Mouse (Mus musculus) adrenal gland, adult 10 weeks (tissue): Measurements from ENCODE around the gene Usp53. TPM values are rescaled to one million over a fixed set of nuclear protein-coding genes. Genes with fewer than 3 reads are reported as not detected.

ENCODE experiments used
- polyA plus RNA-seq: library from polyadenylated mRNA; stranded (reverse); fragments of 350-450 nt; fragmentation: Illumina TruSeq; extraction: RNeasy Lipid Tissue Mini Kit (QIAGEN cat#74804); gene quantifications from one replicate; pipeline ENCODE4 v1.2.3, GENCODE M21; 2014; ENCODE audit warnings: low read depth, low replicate concordance

Usp53 gene
- 46.5 TPM for polyA plus RNA-seq

DNA sequence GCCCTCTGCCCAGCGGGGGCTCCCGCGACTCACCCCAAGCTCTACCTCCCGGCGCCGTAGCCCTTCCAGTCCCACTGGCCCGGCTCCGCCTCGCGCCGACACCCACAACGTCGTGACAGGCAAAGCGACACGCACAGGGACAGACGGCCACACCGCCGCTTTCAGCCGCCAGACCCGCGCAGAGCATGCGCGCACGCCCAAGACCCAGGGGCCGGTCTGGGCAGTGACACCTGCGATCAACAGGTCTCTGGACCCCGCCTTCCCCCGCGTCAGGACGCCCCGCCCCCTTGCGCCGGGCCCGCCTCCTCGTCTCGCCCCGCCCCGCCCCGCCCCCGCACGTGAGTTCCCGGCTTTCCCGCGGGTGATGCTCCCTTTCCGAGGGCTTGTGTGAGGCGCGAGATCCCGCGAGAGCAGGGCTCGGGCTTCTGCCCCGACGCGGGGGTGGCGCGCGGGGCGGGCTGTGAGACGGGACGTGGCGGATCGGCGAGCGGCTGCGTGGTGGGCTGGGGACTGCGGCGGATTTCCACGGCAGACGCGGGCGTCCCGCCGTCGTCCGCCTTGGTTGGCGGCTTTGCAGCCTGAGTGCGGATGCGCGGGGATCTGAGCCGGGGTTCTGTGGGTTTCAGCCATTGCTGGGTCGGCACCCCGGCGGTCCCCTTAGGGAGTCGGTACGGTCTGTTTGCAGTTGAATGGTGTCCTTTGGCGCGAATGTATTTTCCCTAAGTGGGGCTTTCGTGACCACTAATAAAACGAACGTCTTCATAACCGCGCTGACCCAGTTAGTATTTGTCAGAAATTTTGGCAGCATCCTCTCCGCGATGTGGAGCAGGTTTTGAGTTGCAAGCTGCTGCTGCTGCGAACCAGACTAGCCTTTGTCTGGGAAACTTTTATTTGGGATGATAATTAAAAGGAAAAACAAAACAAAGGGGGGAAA lies at the start of gene Usp53:
Usp53 (minus strand) TSS at position 262 of the 934 bp plus-strand sequence.

DNA sequence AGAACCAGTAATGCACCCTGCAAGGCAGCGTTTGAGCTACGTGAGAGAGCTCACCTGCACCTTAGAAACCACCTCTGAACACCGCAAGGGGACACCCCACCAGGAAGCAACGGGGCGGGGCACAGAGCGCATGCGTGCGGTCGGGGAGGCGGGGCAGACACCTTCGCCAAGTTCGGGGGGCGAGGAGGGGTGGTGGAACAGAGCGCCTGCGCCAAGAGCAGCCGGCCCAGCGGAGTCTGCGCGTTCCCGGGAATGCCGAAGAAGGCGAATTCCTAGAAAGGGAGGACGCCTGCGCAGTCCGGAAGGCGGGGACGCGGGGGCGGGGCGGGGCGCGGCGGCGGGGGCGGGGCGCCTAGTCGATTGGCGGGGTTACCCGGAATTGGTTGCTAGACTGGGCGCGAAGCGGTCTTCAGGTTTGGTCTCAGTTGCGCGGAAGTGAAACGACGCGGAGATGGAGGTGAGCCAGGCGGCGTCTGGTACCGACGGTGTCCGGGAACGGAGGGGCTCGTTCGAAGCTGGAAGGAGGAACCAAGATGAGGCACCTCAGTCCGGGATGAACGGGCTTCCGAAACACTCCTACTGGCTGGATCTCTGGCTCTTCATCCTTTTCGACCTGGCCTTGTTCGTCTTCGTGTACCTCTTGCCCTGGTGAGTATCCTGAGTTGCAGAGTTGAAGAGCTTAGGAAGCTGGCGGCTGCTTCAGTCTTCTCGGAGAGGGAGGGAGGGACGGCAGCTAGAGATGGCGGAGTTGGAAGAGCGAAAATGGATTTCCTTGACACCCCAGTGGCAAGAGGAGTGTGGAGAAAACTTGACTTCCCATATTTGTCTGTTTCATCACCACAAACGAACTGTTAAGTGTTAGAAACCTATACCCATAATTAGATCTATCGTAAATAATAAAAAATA lies 60.0 kb downstream of the Usp53 start, which contains the start of gene 1810037I17Rik:
1810037I17Rik (plus strand) TSS at position 195 of the 906 bp plus-strand sequence.

DNA sequence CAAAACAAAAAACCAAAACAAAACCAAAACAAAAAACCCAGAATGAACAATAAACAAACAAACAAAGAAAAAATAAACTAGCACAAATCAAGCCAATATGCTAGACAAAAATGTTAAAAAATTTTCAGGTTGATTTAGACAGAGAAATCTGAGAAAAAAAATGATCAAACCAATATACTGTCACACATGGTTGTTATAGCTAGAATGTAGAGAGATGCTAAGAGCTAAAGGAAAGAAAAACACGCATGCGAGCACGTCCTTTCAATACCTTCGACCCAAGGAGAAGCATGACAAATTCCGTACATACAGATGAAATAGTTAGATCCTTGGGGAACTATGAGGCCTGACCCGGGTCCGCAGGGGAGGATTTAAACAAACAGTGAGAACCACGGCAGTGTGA lies 65.0 kb downstream of the Usp53 start, which contains the start of gene Gm10959:
Gm10959 (minus strand) TSS at position 101 of the 400 bp plus-strand sequence.

DNA sequence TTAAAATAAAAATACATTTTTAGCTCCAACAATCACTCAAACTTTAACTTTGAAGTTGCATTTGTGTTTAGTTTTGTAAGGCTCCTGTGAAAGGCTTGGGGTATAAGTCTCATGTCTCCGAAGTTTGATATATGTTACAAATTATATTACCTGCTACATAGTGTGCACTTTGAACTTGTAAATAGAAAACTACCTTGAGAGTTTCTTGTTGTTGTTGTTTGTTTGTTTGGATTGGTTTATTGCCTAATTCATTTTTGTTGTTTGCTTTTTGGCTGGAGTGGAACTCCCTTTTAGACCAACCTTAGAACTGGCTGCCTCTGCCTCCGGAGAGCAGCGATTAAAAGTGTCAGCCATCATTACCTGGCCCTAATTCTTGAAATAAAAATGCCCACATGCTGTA lies 89.5 kb downstream of the Usp53 start, which contains the start of gene Fabp2:
Fabp2 (plus strand) TSS at position 301 of the 400 bp plus-strand sequence.

Other genes with a start within 250 kb of the Usp53 start
- not detected for gene Fabp2, start 89.4 kb downstream of the Usp53 start, polyA plus RNA-seq
- gene Gm10959, start 65.2 kb downstream of the Usp53 start, polyA plus RNA-seq: not detected
- 46.0 TPM for gene 1810037I17Rik, start 60.3 kb downstream of the Usp53 start, polyA plus RNA-seq
- not detected for gene Myoz2, start 50.5 kb upstream of the Usp53 start, polyA plus RNA-seq